Mouse (Mus musculus) right cerebral cortex, adult 2 months (tissue): ENCODE data around the gene Pam16.
A peak's percentile ranks its signal among the peaks of the same experiment; 100 is the strongest.

ENCODE experiments used
- DNase-seq, 2 experiments: peaks; one replicate each; pipeline ENCODE4 v3.0.0; 2021 to 2022; ENCODE audit warnings: low spot score in 2 of 2

Gene Pam16

DNA sequence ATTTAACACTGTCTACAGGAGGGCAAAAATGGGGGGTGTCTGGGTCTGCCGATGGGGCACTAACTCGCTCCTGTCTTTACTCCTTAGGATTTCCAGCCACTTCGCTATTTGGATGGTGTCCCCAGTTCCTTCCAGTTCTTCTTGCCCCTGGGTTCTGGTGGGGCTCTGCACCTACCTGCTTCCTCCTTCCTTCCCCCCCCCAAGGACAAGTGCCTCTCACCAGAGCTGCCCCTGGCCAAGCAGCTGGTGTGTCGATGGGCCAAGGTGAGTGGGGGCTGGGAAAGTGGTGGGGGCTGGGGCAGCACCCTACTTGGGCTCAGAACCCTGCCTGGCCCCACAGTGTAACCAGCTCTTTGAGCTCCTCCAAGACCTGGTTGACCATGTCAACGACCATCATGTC, 13.6 kb downstream of the Pam16 start:
- DNase-seq, result no peak

DNA sequence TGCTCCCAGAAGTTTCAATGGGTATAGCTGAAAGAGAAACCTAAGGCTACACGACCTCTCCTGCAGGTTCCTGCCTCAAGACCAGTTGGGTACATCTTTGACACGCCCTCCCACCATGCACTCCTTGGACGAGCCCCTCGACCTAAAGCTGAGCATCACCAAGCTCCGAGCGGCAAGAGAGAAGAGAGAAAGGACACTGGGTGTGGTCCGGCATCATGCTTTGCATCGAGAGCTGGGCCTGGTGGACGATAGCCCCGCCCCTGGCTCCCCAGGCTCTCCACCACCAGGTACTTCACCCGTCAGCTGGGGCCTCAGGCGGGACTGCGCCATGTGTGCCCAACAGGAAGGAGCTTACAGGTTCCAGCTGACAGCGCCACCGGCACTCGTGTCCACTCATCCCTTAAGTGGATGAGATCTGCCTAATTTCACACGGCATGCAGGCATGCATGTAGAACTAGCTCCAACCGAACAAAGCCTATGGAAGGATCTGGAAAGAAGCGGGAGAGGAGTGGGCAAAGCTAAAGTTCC, 16.2 kb downstream of the Pam16 start:
- no peak for DNase-seq

DNA sequence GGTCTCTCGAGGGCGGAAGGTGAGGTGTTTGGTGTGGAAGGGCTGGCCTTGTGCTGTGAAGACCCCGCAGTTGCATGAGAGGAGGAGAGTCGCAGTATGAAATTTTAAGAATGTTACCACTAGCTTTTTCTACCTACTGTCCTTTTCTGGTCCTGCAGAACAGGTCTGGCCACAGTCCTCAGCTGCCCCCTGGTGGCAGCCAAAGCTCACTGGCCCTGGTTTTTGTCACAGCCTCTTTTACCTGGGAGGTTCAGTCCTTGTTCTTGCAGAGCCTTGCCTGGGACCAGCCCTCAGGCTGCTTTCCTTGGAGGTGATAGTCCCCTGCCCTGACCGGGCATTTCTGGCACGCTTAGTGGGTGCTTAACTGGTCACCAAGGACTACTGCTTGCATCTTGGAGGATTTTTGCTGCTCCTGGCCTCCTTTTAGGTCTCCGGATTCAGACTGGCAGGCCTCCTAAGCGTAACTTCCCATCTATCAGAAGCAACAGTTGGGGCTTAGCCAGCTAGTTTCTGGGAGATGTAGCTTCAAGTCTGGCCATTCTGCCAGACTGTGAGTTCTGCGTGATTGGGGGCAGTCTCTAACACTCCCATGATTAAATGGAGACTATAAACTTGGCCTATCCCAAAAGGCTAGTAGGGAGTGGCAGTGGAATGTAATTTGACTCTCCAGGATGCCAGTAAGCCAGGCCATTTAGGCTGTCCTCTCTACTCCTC, 16.8 kb downstream of the Pam16 start:
- peak; percentile 81 to 87 for DNase-seq

DNA sequence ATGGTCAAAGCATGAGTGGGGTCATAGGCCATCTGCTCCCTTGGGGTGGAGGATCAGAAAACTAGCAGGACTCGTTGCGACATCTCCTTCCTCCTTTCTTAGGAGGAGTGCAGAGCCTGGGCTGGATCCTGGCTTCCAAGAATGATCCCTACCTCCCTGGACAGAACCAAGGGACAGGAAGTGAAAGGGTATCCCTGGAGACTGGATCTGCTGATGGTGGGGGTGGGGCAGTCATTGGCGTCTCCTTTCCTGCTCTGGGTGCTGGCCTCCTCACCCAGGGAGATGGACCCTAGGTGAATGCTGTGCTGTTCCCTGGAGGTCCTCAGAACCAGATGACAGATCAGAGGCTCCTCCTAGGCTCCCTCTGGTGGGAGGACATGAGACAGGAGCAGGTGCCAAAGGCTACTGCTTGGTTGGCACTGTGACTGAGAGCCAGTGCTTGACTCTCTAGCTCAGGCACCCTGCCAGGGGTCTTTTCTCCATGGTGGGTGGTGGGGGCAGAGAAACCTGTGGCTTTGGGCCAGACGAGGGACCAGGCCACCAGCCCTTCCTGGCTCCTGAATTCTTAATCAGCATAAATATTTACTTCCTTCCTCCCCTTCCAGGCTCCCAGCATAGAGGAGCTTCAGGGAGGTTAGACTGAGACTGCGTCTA, 18.2 kb downstream of the Pam16 start:
- DNase-seq, result peak in 1 of 2 experiments; percentile 33

DNA sequence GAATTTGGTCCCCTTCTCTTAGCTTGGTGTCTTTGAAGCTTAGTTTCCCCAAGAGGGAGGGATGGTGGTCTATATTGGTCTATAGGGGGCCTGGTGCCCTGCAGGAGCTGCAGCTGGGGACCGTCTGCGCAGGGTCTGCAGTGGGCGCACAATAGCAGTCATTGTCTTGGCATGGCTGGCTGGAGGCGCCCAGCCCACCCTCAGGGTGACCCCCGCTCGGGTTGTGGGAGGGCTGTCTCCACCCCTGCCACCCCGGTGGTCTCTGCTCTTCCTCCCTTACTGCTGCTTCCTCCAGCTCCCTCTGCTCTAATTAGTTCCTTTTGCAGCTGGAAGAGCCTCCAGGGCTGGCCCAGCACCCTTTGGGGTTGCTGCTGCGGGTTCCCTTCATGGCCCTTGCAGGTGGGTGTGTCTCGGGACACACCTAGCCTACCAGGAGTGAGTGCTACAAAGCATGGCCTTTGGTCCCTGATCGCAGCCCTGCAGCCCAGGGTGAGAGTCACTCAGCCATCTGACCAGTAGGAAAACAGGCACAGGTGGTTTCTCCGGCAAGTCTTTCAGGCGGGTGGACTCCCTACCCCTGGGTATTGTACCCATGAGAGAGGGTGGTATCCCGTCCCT, 19.2 kb downstream of the Pam16 start:
- DNase-seq, result no peak

DNA sequence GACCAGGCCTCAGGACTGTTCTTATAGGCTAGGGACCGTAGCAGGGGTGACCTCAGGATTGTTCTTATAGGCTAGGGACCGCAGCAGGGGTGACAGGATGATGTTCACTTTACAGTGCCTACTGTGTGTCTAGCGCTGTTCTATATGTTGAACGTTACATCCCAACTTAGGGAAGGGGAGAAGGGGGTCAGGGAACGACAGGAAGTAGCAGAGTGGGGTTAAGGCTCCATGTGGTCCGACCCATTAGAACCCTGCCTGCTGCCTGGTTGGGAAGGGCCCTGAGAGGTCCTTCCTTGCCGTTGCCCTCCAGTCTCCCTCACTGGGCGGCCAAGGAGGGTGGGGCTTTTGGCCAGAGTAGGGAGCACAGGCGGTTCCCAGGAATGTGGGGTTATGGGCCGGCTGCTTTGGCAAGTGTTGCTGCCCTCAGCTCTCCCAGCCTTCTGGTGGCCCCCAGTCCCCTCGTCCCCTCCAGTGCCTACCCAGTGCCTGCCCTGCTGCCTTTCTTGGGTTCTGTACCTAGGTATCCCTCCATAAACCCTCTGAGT, 20.4 kb downstream of the Pam16 start:
- no peak for DNase-seq

DNA sequence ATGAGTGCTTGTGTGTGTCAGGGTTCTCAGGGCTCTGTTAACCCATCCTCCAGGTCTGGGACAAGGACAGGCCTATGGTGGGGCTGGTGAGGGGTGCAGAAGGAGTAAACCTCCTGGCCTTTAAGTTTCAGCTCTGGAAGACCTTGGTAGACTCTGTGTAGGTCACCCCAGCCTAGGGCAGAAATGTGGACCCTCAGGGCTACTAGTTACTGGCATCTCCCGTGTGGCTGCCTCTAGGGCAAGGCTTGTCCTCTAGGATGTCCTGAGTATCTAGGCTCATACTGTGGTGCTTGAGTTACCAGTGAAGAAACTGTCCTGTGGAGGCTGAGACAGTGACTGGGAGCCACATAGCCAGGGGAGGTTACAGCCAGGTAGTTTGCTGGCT, 21.3 kb downstream of the Pam16 start:
- no peak for DNase-seq

DNA sequence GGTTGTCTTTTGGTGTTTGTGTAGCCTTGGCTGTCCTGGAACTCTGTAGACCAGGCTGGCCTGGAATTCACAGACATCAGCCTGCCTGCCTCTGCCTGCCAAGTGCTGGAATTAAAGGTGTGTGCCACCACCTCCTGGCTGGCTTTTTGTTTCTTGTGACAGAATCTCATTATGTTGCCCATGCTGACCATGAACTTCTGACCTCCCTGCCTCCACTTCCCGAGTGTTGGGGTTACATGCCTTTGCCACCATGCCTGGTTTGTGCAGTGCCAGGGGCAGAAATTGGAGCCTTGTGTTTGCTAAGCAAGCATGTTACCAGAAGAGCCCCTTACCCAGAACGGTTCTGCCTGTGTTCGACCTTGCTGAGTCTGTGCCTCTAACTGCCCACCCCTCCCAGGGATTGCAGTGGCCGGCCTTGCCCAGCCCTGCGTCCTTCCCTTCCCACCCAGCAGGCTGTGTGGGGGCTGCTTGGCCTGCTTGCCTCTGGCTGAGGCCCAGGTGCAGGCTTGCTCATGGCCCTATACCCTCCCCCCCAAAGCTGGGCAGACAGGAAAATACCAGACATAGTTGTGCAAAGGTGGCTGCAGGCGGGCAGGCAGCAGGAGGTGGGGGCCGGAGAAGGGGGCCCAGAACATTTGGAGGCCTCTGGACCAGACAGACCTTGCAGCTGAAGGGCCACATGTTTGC, 21.9 kb downstream of the Pam16 start:
- DNase-seq, result no peak

DNA sequence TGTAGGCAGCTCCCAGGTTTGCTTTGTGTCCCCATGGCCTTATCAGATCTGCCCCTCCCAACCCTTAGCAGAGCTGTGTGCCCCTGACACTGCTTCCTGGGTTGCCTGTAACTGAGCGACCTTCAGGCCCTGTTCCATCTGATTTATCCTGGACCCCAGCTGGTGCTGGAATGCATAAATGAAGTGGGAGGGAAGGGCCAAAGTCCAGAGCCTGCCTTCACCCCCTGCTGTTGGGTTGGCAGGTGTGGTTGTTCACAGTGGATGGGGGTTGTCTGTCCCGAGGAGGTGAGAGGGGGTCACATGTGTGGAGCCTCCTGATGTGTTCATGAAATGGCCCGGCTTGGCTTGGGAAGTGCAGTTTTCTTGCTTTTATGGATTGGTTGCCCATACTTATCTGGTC, 22.6 kb downstream of the Pam16 start:
- DNase-seq, result no peak

DNA sequence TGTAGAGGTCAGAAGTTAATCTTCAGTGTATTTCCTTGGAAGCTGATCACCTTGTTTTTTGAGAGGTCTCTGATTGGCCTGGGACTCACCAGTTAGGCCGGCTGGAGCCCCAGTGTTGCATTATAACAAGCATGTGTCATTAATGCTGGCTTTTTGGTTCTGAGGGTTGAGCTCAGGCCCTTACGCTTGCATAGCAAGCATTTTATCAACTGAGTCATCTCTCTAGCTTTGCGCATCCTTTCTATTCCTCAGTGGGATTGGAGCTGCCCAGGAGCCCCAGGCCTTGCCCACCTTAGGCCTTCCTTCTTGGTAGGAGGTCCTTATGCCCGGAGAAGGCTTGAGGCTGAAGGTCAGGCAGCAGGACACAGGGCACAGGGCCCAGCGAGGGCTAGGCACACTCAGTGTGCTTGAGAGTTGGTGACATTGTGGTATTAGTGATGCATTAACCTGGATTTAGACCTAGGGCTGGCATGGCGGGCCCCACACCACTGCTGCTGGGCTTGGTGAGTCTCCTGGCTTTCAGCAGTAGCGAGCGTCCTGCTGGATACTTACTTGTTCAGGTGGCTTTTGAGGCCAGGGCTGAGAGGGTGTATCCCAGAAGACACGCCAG, 24.0 kb downstream of the Pam16 start:
- DNase-seq, result no peak

DNA sequence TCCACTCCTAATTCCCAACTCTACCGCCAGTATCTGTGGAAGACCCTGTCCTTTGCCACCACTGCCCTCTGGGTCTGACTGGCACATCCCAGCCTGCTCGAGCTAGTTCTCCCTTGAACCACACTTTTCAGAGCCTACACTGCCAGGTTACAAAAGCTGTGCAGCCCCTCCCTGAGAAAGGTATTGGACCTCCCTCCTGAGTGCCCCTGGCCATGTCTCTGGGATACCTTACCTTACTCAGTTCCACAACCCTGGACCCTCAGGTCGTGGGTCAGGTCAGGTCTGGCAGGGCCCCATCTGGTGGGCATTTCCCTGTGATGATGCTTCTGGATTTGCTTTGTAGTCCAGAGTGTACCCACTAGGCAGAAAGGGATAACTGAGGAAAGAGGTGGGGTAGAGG, 25.2 kb downstream of the Pam16 start:
- no peak for DNase-seq

DNA sequence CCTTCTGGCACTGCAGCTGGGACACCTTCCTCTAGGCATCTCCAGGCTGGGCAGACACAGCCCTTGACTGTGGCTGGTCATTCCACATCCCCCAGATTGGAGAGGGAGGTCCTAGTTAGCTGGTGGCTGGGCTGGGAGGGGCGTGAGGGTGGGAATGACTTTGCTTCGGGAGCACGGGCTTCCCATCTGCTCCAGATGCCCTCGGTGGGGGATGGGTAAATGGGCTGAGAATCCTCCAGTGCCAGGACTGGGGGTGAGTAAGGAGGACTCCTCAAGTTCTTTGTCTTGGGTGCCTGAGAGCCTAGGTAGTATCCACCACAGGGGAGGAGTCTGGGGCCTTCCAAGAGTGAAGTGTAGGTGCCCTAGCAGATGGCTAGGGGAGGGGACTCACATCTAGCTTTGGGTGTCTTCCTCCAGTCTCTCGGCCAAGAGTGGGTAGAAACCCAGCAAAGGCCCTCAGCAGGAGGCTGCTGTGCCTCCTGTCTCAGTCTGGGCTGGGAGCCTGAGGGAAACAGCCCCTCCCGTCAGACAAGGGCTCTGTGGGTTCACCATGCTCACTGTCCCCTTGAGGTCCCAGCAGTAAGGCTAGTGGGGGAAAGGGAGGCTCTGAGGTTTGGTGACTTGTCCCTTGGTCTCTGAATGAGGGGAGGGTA, 25.8 kb downstream of the Pam16 start:
- DNase-seq, result no peak

DNA sequence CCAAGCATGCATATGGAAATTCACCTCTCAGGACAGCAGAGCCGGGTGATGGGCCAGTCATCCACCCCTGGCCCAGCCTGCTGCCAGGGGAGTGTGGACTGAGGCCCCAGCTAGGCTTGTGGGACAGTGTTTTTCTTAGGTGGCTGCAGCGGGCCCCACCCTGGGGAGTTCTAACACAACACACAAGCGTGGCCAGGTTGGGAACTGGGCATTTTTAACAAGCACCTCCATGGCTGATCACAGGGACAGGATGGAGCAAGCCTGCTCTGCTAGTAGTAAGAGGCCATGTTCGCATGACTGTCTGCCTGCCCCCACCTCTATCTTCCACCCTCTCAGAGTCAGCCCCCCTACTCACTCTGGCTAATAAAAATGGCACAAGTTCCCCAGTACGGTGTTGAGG, 26.7 kb downstream of the Pam16 start:
- DNase-seq, result no peak

DNA sequence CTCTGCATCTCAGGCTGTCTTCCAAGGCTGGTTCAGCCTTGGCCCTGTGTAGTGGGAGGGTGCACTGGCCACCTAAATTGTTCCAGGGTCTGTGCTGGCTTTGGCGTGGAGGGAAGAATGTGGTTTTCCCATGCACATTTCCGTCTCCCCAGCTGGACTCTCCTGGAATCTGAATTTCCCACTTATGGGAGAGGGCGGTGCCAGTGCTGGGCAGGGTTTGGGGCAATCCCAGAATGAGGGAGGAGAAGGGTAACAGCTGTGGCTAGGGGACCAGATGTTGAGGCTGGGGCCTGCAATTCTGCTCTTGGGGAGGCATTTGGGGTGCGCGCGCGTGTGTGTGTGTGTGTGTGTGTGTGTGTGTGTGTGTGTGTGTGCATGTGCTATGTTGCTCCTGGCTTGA, 27.5 kb downstream of the Pam16 start:
- DNase-seq, result no peak

DNA sequence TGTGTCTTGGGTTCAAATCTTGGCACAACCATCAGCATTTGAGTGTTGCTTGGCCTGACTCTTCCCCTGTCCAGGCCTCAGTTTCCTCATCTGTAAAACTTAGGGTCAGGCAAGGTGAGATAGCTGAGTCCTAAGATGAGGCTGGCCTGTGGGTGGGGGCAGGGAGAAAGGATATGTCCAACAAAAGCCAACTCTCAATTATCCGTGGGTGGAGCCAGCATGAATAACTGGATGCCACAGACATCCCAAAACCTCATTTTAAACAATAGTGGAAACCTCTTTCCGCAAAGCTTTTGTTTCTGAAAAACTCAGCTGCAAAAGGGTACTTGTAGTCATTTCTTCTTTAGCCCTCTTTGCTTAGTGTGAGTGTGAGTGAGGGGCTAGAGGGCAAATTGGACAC, 28.0 kb downstream of the Pam16 start:
- no peak for DNase-seq

DNA sequence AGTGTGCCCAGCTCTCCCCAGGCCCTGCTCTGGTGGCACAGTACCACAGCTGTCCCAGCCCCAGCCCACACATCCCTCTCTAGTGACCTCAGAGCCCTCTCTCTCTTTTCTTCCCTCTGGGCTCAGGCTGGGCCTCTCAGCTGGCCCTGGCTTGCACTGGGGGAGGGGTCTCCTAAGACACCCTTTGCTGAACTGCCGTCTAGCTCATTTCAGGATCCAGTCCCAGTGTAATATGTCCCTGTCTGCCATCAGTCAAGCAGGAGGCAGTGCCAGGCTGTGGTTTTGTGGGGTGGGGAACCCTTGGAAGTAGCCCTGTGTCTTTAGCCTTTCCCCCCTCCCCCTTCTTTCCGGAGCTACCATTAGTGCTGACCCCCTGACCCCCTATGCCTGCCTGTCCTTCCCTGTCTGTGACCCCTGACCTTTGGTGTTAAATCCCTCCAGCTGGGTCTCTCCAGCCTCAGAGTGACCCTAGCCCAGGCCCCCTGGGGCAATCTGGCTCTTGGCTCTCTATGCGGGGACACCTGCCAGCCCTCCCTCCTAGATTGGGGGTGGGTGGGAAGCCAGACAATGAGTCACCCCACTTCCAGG, 28.6 kb downstream of the Pam16 start:
- no peak for DNase-seq

DNA sequence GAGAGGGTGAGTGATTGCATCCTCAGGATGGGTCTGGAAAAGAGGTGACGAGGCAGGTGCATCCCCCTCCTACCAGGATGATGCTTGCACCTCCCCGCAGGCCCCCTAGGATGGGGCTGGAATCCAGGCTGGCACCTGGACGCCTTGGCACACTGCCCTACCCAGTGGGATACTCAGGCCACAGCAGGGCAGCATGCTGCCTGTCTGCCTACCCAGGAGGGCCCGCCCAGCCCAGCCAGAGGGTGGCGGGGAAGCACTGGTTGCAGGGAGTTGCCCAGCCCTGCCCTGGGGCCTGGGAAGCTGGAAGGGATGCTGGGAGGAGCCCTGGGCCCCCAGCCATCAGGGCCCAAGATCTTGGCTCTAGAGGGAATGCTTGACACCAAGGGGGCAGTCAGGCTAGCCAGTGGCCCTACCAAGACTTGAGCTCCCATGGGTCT, 29.2 kb downstream of the Pam16 start:
- no peak for DNase-seq

DNA sequence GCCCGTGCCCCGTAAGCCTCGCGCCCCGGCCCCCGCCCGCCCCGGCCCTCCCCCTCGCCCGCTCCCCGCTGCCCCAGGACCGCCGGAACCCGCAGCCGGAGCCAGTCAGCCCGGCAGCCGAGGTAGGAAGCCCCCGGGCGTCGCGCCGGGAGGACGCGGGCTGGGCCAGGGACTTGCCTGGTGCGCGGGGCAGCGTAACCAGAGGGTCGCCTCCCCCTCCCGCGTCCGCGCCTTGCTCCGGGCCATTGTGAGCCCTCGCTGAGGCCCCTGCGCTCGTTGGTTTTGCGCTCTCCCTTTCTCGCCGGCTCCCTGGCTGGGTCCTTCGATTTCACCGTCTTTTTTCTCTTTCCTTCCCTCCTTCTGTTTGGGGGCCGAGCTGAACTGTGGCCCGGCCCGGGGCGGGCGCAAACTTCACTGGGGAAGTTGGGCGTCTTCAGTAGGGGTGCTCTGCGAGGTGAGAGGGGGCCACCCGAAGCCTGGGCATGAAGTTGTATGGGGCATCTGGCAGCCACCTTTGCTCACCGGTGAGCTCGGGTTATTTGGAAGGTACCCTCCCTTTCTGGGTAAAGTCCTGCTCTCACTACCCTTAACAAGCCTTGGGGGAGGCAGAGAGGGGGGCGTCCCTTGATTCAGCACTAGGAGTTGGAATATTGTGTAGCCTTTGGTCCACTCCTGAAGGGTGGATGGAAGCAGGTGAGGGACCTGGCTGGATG, 29.8 kb downstream of the Pam16 start:
- no peak for DNase-seq

DNA sequence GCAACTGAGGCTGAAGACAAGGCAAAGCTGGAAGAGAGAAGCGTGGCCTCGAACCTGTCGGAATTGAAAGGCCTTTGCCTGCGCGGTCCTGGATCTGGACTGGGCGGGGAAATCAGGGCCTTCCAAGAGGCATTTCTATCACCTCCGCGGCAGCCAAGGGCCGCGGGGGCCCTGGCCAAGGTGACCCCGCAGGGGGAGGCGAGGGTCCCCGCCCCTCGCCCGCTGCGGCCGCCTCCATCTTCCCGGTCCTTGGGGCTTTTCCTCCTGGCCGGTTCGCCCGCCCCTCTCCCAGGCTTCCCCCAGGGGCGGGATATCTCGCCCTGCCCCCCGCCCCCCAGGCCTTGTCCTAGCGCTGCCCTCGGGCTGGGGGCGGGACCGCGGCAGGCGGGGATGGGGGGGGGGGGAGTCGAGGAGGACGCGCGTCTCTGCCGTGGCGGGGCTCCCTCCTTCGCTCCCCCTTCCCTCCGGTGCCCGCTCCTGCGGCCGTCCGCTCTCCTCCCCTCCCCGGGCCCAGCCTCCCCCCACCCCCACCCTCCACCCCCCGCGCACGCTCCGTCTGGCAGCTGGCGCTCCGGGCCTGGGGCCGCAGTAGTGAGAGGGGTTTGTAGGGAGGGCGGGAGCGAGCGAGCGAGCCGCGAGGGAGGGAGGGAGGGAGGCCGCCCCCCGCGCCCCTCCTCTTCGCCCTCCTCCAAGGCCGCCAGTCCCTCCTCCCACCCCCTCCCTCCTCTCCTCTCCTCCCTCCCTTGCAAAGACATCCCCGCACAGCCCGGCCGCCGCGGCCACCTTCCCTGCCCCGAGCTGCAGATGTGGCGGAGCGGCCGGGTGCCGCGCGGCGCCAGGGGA, 30.6 kb downstream of the Pam16 start, which contains the start of gene Glis2:
TSS of gene Glis2 (plus strand) at position 743 of the 843 bp plus-strand sequence.
- peak in 1 of 2 experiments; percentile 42 for DNase-seq
